Mouse (Mus musculus) bone marrow, adult 2 months (tissue): Measurements from ENCODE around the gene Cd163l1. TPM values are rescaled to one million over a fixed set of nuclear protein-coding genes. Genes with fewer than 3 reads are reported as not detected.

Experiments used
- H3K27ac ChIP-seq: fragments of 200-500 bp; 2 replicates; pipeline ENCODE4 v1.5.1; 2012; ENCODE audit warnings: low read depth, mild to moderate bottlenecking, control low read depth, inconsistent platforms, low read length; ENCODE audit not compliant: control insufficient read depth, poor library complexity, insufficient read depth
- H3K4me1 ChIP-seq: fragments of 200-500 bp; 2 replicates; pipeline ENCODE4 v1.6.1; 2011; ENCODE audit warnings: low read length; ENCODE audit not compliant: control insufficient read depth, insufficient read depth
- H3K4me3 ChIP-seq: fragments of 200-500 bp; replicated peaks from 2 replicates; pipeline ENCODE3; 2011; ENCODE audit warnings: mild to moderate bottlenecking, low read depth, low read length, control low read depth; ENCODE audit not compliant: control insufficient read depth
- CTCF ChIP-seq: fragments of 200-500 bp; IDR thresholded peaks from 2 replicates; pipeline ENCODE4 v1.5.1; 2011; ENCODE audit warnings: low read length, control low read depth; ENCODE audit not compliant: control insufficient read depth, insufficient read depth
- POLR2A ChIP-seq: fragments of 200-500 bp; IDR thresholded peaks from 2 replicates; pipeline ENCODE4 v1.6.1; 2011; ENCODE audit warnings: low read depth, mild to moderate bottlenecking, control low read depth, low read length, borderline replicate concordance; ENCODE audit not compliant: control insufficient read depth
- WGBS: fragments of 180-500 bp; shearing (Covaris S2); methylation state at CpG from one replicate; pipeline ENCODE4 v1.1.7; 2018; 5-methylcytosine and 5-hydroxymethylcytosine counted together
- polyA plus RNA-seq: library from polyadenylated mRNA; stranded (reverse); fragments of >200 nt; gene quantifications from 2 replicates; pipeline ENCODE4 v1.2.4, GENCODE M21; 2011; ENCODE audit warnings: low replicate concordance; ENCODE audit not compliant: missing spikeins, insufficient read depth, insufficient read length

Gene Cd163l1
- polyA plus RNA-seq, 1 experiment = 0.82 TPM

DNA sequence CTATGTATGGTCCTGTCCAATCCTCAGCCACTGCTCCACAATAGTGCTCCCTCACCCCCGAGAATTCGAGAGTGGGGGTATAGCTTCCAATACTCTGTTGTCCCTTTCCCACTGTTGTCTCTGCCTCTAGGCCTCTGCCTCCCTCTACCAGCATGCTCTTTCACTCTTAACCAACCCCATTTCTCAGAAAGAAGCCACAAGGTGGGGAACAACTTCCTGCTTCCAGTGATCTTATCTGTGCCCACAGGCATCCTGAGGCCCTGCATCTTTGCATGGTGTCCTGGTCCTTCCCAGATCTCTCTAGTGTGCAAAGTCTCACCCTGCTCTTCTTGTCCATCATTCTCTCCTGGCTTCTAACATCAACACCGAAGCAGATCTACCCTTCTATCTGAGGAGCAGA is 11.2 kb upstream of the Cd163l1 start:
- H3K4me1 ChIP-seq = no peaks in the 10 kb centered on the region
- no peak overlapping the region for H3K27ac ChIP-seq
- WGBS = 53% methylated on average over 3 of the region's 3 CpGs
- no peak overlapping the region for H3K4me3 ChIP-seq
- TF ChIP-seq POLR2A = no peak
- no peak for TF ChIP-seq CTCF

DNA sequence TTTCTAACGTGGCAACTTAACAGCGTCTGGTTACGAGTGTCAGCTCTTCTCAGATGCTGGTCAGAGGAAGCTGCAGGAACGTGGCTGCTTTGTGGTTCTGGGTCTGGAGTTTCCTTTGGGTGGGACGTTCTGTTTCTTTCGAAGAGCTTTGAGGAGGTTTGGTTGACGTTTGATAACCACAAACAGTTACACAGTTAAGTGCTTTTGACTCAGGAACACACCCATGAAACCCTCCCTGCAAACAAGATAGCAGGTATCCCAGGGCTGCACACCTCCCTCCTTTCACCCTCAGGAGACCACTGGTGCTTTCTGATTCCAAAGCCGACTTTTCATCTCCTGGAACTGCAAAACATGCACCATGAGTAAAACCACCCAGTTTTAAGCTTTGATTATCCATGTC is 9.9 kb upstream of the Cd163l1 start:
- Histone ChIP-seq H3K4me1 (no peaks in the 10 kb centered on the region), H3K4me3 (no peak overlapping the region), H3K27ac (no peak overlapping the region)
- 7% methylated on average over 8 of the region's 8 CpGs for WGBS
- TF ChIP-seq POLR2A (no peak), CTCF (no peak)

DNA sequence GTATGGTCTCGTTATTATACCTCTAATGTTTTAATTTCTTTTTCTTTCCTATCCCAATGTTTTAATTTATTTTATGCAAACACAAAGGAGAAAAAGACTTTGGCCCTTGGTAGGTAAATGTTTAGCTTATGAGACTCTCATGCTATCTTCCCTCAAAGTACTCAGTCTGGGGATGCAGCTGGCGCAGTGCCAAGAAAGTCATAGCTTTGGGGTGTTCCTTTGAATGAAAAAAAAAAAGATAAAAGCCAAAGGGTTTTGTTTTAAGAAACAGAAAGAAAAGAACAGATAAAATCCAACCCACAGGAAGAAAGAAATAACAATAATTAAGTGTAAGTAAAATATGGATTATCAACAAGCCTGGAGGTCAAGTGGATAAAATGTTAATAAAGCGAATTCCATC is 9.4 kb upstream of the Cd163l1 start:
- 61% methylated on average over 3 of the region's 3 CpGs for WGBS
- no peak overlapping the region for H3K4me3 ChIP-seq
- TF ChIP-seq CTCF (no peak), POLR2A (no peak)
- no peak overlapping the region for H3K27ac ChIP-seq
- no peaks in the 10 kb centered on the region for H3K4me1 ChIP-seq

DNA sequence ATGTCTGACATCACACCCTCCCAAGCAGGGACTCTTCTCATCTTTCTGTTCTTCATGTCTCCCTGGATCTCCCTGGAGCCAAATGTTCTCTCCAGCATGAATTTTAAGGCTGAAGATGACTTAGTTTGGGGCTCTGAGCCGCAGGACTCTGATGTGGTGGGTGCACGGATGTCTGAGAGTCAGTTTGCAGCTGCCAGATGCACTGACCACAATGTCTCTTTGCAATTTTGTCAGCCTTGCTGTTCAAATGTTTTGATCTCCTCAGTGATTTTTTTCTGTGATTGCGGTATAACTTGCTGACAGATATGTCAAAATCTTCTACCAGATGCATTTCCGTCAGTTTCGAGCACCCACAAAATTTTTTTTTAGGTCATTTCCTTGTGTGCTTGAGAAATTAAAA is 4.2 kb upstream of the Cd163l1 start:
- no peak overlapping the region for H3K27ac ChIP-seq
- H3K4me3 ChIP-seq = no peak overlapping the region
- WGBS = 62% methylated on average over 5 of the region's 5 CpGs

DNA sequence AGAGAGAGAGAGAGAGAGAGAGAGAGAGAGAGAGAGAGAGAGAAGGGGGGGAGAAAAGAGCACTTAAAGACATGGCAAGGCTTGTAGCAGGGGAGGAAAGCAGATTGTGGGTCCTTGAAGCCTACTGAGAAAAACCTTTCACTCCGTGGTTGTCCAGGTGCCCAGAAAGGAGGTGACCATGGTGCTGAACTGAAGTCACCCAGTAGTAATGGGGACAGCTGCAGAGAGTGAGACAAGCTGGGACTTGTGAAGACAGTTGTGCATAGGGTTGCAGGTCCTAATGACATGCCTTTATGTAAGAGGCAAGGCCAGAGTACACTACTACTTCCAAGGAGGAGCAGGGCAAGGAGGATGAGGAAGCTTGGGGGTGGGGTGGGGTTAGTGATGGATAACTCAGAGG is 1.2 kb downstream of the Cd163l1 start:
- H3K4me3 ChIP-seq = no peak overlapping the region
- no peak overlapping the region for H3K27ac ChIP-seq
- TF ChIP-seq CTCF (no peak), POLR2A (no peak)
- H3K4me1 ChIP-seq = no peaks in the 10 kb centered on the region
- WGBS = 17% methylated on average over 1 of the region's 1 CpGs

More for the DNA sequence above, 4.2 kb upstream of the Cd163l1 start:
- TF ChIP-seq POLR2A = no peak
- no peak for TF ChIP-seq CTCF
- H3K4me1 ChIP-seq = no peaks in the 10 kb centered on the region

DNA sequence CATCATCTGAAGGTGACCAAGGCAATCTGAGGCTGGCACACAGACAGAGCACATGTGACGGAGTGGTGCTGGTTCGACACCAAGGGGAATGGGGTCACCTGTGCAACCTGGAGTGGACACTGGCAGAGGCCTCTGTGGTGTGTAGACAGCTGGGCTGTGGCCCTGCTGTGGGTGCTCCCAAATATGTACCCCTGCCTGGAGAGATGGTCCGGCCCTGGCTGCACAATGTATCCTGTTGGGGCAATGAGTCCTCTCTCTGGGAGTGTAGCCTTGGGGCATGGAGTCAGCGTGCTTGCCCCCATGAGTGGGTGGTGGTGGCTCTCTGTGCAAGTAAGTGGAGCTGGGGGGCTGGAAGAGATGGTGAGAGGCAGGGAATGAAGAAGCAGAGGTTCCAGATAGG is 2.3 kb downstream of the Cd163l1 start:
- TF ChIP-seq POLR2A = no peak
- no peak for TF ChIP-seq CTCF
- Histone ChIP-seq H3K4me1 (no peaks in the 10 kb centered on the region), H3K4me3 (no peak overlapping the region), H3K27ac (0 out of 2 replicates have a peak overlapping the region, but pooled peaks have one; percentile 7)
- 78% methylated on average over 4 of the region's 4 CpGs for WGBS

DNA sequence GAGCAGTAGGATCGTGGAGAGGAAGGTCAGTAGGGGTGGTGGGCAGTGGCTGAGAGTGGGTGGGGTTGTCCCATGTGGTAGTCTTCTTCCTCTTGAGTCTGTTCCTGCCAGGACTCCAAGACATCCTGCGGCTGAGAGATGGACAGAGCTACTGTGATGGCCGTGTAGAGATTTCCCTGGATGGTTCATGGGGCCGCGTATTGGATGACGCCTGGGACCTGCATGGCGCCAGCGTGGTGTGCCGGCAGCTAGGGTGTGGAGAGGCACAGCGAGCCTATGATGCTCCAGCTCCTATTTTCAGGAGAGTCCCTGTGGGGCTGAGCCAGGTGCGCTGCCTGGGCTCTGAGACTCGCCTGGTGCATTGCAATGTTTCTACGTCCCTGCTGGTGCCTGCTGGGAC is 6.1 kb downstream of the Cd163l1 start:
- Histone ChIP-seq H3K27ac (no peak overlapping the region), H3K4me1 (no peaks in the 10 kb centered on the region), H3K4me3 (no peak overlapping the region)
- TF ChIP-seq CTCF = no peak
- no peak for TF ChIP-seq POLR2A
- 81% methylated on average over 13 of the region's 13 CpGs for WGBS

DNA sequence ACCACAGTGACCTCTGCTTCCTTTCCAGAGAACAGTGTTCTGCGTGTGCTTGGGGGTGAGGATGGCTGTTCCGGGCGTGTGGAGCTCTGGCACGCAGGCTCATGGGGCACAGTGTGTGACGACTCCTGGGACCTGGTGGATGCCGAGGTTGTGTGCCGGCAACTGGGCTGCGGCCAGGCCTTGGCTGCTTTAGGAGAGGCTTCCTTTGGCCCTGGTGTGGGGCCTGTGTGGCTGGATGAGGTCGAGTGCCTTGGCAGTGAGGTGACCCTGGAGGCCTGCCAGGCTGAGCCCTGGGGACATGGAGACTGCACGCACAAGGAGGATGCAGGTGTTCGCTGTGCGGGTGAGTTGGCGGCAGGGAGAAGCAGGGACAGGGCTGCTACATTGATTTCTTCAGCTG is 10.4 kb downstream of the Cd163l1 start:
- Histone ChIP-seq H3K4me1 (no peaks in the 10 kb centered on the region), H3K4me3 (no peak overlapping the region), H3K27ac (no peak overlapping the region)
- TF ChIP-seq POLR2A (no peak), CTCF (no peak)
- WGBS = 79% methylated on average over 13 of the region's 13 CpGs

DNA sequence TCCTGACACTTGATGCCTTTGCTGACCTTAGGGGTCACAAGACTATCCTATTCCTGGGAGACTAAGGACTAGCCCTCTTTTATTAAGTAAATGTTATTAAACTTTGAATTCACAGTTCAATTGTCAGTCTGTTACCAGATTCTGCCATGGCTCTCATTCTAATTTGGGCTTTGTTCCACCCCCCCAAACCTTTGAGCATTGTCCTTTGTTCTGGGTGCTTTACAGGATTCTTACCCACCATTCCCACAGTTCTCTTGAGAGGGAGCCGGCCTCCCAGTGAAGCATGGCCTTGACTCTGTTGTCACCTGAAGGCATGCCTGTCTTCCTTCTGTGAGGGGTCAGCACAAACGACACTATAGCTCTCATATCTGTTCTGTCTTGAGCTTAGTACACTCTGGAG is 13.0 kb downstream of the Cd163l1 start:
- H3K4me1 ChIP-seq = no peaks in the 10 kb centered on the region
- H3K27ac ChIP-seq = no peak overlapping the region
- H3K4me3 ChIP-seq = no peak overlapping the region
- WGBS = 68% methylated on average over 2 of the region's 2 CpGs
- no peak for TF ChIP-seq CTCF
- TF ChIP-seq POLR2A = no peak
